Mouse (Mus musculus): ENCODE measurements around the gene Stx1a.

Gene Stx1a

GRCm38 (mm10) chr5:135023344-135024173 is at the start of gene Stx1a:
Stx1a (plus strand) TSS chr5:135023482.
- peak; percentile 26 for DNase-seq

GRCm38 (mm10) chr5:134973526-134973925 is 49.8 kb upstream of the Stx1a start:
- no peak for DNase-seq

GRCm38 (mm10) chr5:134974294-134974693 is 49.0 kb upstream of the Stx1a start:
- DNase-seq = no peak

- DNase-seq = no peak
Observed at GRCm38 (mm10) chr5:134974921-134975320, 48.4 kb upstream of the Stx1a start.

GRCm38 (mm10) chr5:134976164-134976563 is 47.1 kb upstream of the Stx1a start:
- no peak for DNase-seq

- DNase-seq = no peak
Observed at GRCm38 (mm10) chr5:134976577-134977250, 46.6 kb upstream of the Stx1a start.

GRCm38 (mm10) chr5:134977837-134978236 is 45.4 kb upstream of the Stx1a start:
- DNase-seq = no peak

- no peak for DNase-seq
Observed at GRCm38 (mm10) chr5:134981149-134981548, 42.1 kb upstream of the Stx1a start.

GRCm38 (mm10) chr5:134983111-134983510 is 40.2 kb upstream of the Stx1a start:
- no peak for DNase-seq

GRCm38 (mm10) chr5:134983771-134984170 is 39.5 kb upstream of the Stx1a start:
- DNase-seq = no peak

GRCm38 (mm10) chr5:134985633-134986297 is 37.5 kb upstream of the Stx1a start, which contains the start of gene Cldn3:
Cldn3 (plus strand) TSS chr5:134986214.
- no peak for DNase-seq

- DNase-seq = no peak
Observed at GRCm38 (mm10) chr5:134986298-134987268, 36.7 kb upstream of the Stx1a start.

GRCm38 (mm10) chr5:134989166-134989565 is 34.1 kb upstream of the Stx1a start:
- no peak for DNase-seq

GRCm38 (mm10) chr5:134989741-134990140 is 33.5 kb upstream of the Stx1a start:
- DNase-seq = no peak

GRCm38 (mm10) chr5:134992566-134992965 is 30.7 kb upstream of the Stx1a start:
- no peak for DNase-seq

GRCm38 (mm10) chr5:134998359-134998758 is 24.9 kb upstream of the Stx1a start:
- DNase-seq = no peak

- DNase-seq = no peak
Observed at GRCm38 (mm10) chr5:134999797-135000196, 23.5 kb upstream of the Stx1a start.

- DNase-seq = no peak
Observed at GRCm38 (mm10) chr5:135000751-135001150, 22.5 kb upstream of the Stx1a start.

- peak; percentile 60 for DNase-seq
Observed at GRCm38 (mm10) chr5:135001309-135001708, 22.0 kb upstream of the Stx1a start.

GRCm38 (mm10) chr5:135002151-135002550 is 21.1 kb upstream of the Stx1a start:
- DNase-seq = no peak

- peak; percentile 84 for DNase-seq
Observed at GRCm38 (mm10) chr5:135007802-135008571, 15.3 kb upstream of the Stx1a start.

Measured in cerebellum, adult 9-10 months (tissue).